Mouse (Mus musculus): ENCODE data around the gene Fam19a2. TPM values are rescaled to one million over a fixed set of nuclear protein-coding genes. Genes with fewer than 3 reads are reported as not detected.

Fam19a2 gene
- total RNA-seq, 1 experiment from 2014 or later = not detected

- ATAC-seq (replicated peaks in 1 of 2; ENCODE audit: insufficient read depth in 1 of 2, low FRiP score in 2 of 2, low TSS enrichment in 1 of 2, low read depth in 1 of 2, poor library complexity in 2 of 2, severe bottlenecking in 2 of 2) = no peak
Observed at GRCm38 (mm10) chr10:123789374-123789773, 525.6 kb downstream of the Fam19a2 start.

Other genes starting within 250 kb of the Fam19a2 start
- gene Mon2, start 187.5 kb upstream of the Fam19a2 start, total RNA-seq (2017) = 57.0 and 69.5 TPM in 2 replicates
- gene Usp15, start 67.0 kb upstream of the Fam19a2 start, total RNA-seq (2017) = 240 and 278 TPM in 2 replicates

All from hematopoietic stem cell, adult 5-6 weeks (primary cell).